Mouse (Mus musculus) left cerebral cortex, adult 2 months (tissue): ENCODE measurements around the gene Msi1. TPM values are rescaled to one million over a fixed set of nuclear protein-coding genes. Genes with fewer than 3 reads are reported as not detected.
A peak's percentile ranks its signal among the peaks of the same experiment; 100 is the strongest.
"Not testable (repeated sequence)": the region's sequence is repeated elsewhere in the genome, so short reads cannot be mapped to it uniquely, and the experiment has no call there.

ENCODE experiments used
- DNase-seq, 2 experiments: peaks; one replicate each; pipeline ENCODE4 v3.0.0; 2021 to 2022; ENCODE audit warnings: low spot score in 2 of 2, mixed read lengths in 1 of 2; ENCODE audit errors: extremely low spot score in 1 of 2
- H3K27ac ChIP-seq: fragments of 200-600 bp; 2 replicates; pipeline ENCODE4 v1.8.1; 2022
- H3K4me3 ChIP-seq: fragments of 200-600 bp; 2 replicates; pipeline ENCODE4 v1.8.1; 2022
- CTCF ChIP-seq: fragments of 200-600 bp; IDR thresholded peaks from 2 replicates; pipeline ENCODE4 v1.8.1; 2022; ENCODE audit warnings: antibody characterized with exemption, mild to moderate bottlenecking, moderate library complexity
- intact Hi-C: fragments of 180-260 bp; cut with DNase I; formaldehyde crosslinking; loops from one replicate; pipeline ENCODE4 v1.15.1; 2025
- total RNA-seq, 2 experiments: library from RNA; stranded (reverse); gene quantifications; 2 replicates each; pipeline ENCODE4 v1.2.3; 2021

Msi1 gene
- total RNA-seq, 2 experiments from 2014 or later = 46.1 to 51.8 TPM

GRCm38 (mm10) chr5:115487942-115488580 is 58.7 kb downstream of the Msi1 start:
- peak overlapping the region; percentile 100; the same call in 1 of the 2 replicates for H3K27ac ChIP-seq
- H3K4me3 ChIP-seq = no peak overlapping the region
- no peak; the same call in 1 of the 2 replicates for TF ChIP-seq CTCF
- no peak for DNase-seq
- intact Hi-C loops = no loop called here

- Histone ChIP-seq H3K4me3 (peak overlapping the region; percentile 59), H3K27ac (peak overlapping the region; percentile 100)
- DNase-seq = peak; percentile 75 to 77
- intact Hi-C loops = no loop called here
- TF ChIP-seq CTCF = no peak
Observed at GRCm38 (mm10) chr5:115488841-115489698, 59.7 kb downstream of the Msi1 start.

- no peak for TF ChIP-seq CTCF
- peak; percentile 81 for DNase-seq
- H3K27ac ChIP-seq = peak overlapping the region; percentile 100
- peak overlapping the region; percentile 59 for H3K4me3 ChIP-seq
- intact Hi-C loops = no loop called here
Observed at GRCm38 (mm10) chr5:115489699-115490637, 60.6 kb downstream of the Msi1 start.

- intact Hi-C loops = no loop called here
- DNase-seq = no peak
- Histone ChIP-seq H3K27ac (no peak overlapping the region), H3K4me3 (peak overlapping the region; percentile 59; the same call in 1 of the 2 replicates)
- TF ChIP-seq CTCF = no peak
Observed at GRCm38 (mm10) chr5:115490638-115491000, 61.2 kb downstream of the Msi1 start.

GRCm38 (mm10) chr5:115491076-115491475 is 61.7 kb downstream of the Msi1 start:
- no peak for DNase-seq
- Histone ChIP-seq H3K27ac (no peak overlapping the region), H3K4me3 (no peak overlapping the region)
- intact Hi-C loops = no loop called here
- peak; percentile 18 for TF ChIP-seq CTCF

GRCm38 (mm10) chr5:115491771-115492322 is 62.4 kb downstream of the Msi1 start:
- Histone ChIP-seq H3K4me3 (no peak overlapping the region; the same call in 1 of the 2 replicates), H3K27ac (peak overlapping the region; percentile 3; the same call in 1 of the 2 replicates)
- no peak for TF ChIP-seq CTCF
- no peak for DNase-seq
- intact Hi-C loops = no loop called here

- no peak for DNase-seq
- TF ChIP-seq CTCF = no peak
- H3K4me3 ChIP-seq = no peak overlapping the region
- H3K27ac ChIP-seq = no peak overlapping the region
- intact Hi-C loops = no loop called here
Observed at GRCm38 (mm10) chr5:115492711-115493335, 63.4 kb downstream of the Msi1 start.

DNA sequence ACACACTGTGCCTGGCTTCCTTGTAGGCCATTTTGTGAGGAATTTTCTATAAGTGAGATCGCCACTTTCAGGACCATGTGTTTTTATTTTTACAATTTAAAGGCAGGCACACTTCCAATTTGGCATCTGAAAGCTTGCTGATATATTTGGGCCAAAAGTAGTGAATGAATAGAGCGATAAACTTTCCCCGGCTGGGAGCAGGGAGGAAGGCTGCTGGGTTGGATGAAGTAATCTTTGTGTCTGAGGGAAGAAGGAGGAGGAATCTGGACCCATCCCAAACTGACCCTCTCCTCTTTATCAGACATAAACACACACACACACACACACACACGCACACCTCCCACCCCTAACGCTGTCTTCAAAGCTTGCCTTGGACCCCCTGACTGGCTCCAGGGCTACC is 64.0 kb downstream of the Msi1 start:
- TF ChIP-seq CTCF = no peak
- intact Hi-C loops = no loop called here
- Histone ChIP-seq H3K4me3 (no peak overlapping the region), H3K27ac (no peak overlapping the region)
- no peak for DNase-seq

DNA sequence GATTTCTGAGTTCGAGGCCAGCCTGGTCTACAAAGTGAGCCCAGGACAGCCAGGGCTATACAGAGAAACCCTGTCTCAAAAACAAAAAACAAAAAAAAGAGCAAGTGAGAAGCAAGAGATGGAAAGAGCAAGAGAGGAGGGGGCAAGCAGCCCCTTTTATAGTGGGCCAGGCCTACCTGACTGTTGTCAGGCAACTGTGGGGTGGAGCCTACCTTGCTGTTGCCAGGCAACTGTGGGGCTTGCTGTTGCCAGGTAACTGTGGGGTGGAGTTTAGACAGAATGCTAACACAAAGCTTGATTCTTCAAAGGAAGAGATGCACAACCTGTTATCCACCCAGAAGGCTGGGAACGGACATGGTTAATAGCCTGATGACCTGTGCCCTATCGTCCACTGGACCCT is 66.2 kb downstream of the Msi1 start:
- DNase-seq, intact Hi-C loops: not testable (repeated sequence)

DNA sequence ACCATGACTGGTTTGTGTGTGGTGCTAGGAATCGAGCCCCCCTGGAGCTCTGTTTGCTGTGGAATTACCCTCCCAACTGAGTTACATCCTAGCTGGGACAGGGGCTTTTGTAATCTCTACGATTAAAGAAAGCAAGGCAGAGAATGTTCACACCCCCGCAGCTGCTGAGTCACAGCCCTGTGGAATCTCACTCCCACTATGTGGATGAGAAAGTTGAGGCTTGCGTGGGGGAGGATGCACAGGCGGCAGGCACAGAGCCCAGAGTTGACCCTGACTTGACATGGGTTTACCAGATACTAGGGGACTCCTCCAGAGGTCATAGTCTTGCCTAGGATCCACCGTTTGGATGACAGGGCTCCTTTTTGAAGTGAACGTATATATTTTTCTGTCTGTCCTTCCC is 67.6 kb downstream of the Msi1 start:
- DNase-seq = no peak
- intact Hi-C loops = no loop called here
- H3K4me3 ChIP-seq = no peak overlapping the region
- H3K27ac ChIP-seq = no peak overlapping the region
- TF ChIP-seq CTCF = no peak

More for the DNA sequence above, 66.2 kb downstream of the Msi1 start:
- H3K4me3 ChIP-seq, H3K27ac ChIP-seq: not testable (repeated sequence)
